Mouse (Mus musculus) ovary, adult 18-20 months (tissue): Measurements from ENCODE around the gene Ppm1f.
"Not testable (repeated sequence)": the region's sequence is repeated elsewhere in the genome, so short reads cannot be mapped to it uniquely, and the experiment has no call there.

Experiments used
- DNase-seq: peaks from one replicate; pipeline ENCODE4 v3.0.0; 2022; ENCODE audit warnings: low spot score, mixed read lengths

Gene Ppm1f

GRCm38 (mm10) chr16:16911641-16912597 is 15.7 kb downstream of the Ppm1f start:
- peak; percentile 45 for DNase-seq

DNA sequence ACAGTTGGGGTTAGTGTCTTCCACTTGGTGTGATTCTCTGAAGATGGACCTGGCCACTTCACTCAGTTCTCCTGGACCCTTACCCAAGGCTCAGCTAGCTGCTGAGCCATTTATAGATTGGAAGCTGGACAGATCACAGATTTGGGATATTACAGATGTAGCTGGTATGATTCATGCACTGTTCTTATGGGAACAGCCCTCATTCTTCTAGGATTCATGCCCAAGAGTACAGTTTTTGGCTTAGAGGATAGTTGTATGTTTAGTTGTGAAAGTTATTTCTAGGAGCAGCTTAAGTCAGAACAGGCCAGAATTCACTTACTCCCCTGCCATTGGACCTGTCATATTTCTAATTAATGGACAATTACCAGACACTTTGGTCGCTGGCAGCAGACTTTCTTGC is 17.2 kb downstream of the Ppm1f start:
- DNase-seq = no peak

GRCm38 (mm10) chr16:16918441-16919117 is 22.3 kb downstream of the Ppm1f start:
- DNase-seq = peak; percentile 7

- DNase-seq = peak; percentile 16
Observed at GRCm38 (mm10) chr16:16921021-16921435, 24.8 kb downstream of the Ppm1f start.

DNA sequence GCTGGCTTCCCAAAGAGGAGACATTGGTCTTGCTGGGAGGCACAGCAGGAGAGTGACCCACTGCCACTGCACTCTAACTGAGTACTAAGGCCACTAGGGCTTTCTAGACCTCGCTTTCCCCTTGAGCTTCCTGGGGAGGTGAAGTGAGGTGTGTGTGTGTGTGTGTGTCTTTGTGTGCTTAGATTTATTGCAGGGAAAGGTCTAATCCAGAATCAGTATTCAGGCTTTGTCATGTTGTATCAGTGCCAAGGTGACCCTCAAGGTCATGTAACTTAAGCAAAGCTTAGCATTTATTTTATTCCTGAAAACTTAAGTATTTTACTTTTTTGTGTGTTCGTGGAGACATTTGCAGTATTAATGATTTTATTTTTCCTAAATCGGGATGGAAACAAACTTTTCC is 28.2 kb downstream of the Ppm1f start:
- DNase-seq = no peak

- no peak for DNase-seq
Observed at GRCm38 (mm10) chr16:16926536-16926935, 30.3 kb downstream of the Ppm1f start.

GRCm38 (mm10) chr16:16928908-16929307 is 32.6 kb downstream of the Ppm1f start:
- not testable (repeated sequence) for DNase-seq

GRCm38 (mm10) chr16:16930326-16930725 is 34.1 kb downstream of the Ppm1f start:
- no peak for DNase-seq

- DNase-seq = no peak
Observed at GRCm38 (mm10) chr16:16930810-16931296, 34.6 kb downstream of the Ppm1f start.

DNA sequence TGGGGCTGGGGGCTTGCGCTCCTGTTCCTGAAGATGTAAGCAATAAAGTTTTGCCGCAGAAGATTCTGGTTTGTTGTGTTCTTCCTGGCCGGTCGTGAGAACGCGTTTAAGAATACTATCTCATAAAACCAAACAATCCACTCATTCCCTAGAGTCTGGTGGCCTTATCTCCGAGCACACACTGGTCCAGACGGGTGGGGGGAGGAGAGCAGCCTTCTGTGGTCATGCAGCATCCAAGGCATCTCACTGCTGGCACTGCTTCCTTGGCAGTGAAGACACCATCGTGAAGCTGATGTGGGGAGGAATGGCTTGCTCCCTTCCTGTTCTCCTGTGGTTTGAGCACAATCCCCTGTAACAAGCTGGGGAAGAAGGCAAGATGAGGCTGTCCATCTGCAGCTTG is 43.3 kb downstream of the Ppm1f start:
- DNase-seq = no peak

GRCm38 (mm10) chr16:16941078-16941477 is 44.8 kb downstream of the Ppm1f start:
- no peak for DNase-seq

DNA sequence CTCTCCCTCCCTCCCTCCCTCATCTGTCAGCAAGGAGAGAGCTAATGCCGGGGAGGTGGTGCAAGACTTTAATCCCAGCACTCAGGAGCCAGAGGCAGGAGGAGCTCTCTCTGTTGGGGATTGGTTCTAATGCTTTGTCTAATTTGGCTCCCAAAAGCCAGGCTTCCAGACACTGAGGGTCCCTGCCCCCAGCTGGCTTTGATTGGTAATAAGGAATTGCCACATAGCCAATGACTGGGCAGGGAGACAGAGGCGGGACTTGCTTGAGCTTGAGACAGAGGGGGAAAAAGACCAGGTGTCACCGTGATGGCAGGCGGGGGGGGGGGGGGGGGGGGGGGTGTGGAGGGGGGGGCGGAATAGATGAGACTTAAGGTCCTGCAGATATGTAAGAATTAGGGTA is 62.3 kb downstream of the Ppm1f start:
- DNase-seq = no peak

DNA sequence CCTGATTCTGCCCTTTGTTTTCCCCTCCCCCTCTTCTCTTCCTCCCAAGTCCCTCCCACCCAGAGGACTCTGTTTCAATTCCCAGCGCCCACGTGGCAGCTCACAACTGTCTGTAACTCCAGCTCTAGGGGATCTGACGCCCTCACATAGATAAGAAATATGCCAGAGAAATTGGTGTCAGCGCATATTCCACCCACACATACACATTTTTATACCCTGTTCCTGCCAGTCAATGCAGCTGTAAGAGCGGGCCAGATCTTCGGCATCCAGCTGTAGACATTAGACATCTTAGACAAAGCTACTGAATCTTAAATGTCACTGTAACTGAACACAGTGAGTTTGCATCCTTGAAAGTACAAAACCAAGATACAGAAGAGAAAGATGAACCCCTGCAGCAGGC is 63.6 kb downstream of the Ppm1f start:
- no peak for DNase-seq

DNA sequence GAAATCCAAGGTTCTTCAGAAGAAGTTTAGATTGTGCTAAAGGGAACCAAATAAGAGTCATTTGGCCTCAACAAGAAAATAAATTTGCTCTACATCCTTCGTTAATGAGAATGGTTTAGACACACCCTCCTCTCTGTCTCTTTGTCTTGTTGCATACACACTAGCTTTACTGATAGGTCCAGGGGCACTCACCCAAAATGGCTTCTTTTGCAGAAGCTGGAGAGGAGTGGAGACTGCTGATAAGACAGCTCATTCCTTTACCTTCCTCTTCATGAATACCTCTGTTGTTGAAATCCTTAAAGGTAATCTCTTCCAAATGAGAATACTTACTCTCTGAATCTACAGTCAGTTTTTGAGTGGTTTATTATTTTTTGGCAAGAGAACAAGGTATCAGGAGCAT is 68.9 kb downstream of the Ppm1f start:
- DNase-seq = no peak

DNA sequence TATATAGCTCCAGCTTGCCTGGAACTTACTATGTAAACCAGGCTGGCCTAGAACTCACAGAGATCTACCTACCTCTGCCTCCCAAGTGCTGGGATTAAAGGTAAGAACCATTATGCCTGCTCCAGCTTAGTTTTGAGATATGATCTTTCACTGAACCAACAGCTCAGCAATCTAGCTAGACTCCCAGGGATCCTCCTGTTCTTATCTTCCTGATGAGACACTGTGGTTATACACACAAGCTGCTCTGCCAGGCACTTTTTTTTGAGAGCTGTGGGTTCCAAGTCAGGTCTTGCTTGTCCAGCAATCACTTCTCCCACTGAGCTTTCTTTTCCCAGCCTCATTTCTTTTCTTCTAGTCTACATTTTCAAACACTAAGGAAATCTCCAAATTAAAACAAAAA is 70.0 kb downstream of the Ppm1f start:
- DNase-seq = no peak
